Mouse (Mus musculus): ENCODE measurements around the gene Ttf2. TPM values are rescaled to one million over a fixed set of nuclear protein-coding genes. Genes with fewer than 3 reads are reported as not detected.

Ttf2 gene
- polyA plus RNA-seq, 1 experiment from 2014 or later, result 12.3 TPM

DNA sequence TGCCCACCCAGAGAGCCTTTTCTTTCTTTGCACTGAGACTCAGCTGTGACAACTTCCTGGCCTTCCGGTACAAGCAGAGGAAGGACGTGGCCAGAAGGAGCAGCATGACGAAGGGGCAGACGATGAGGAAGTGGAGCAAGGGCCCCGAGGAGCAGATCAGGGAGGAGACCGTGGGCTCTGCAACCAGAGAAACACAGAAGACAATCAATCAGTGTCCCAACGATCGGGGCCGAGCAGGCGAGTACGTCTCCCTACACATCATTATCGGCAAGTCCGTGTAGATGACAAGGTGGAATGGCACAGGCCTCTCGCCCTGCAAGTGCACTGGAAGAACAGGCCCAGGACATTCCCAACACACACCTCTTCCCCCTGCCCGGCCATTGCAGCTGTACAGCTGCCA, 24.3 kb upstream of the Ttf2 start:
- H3K9me3 ChIP-seq (replicated peaks; ENCODE audit: control insufficient read depth, low read length), result no peaks in the 10 kb centered on the region
- H3K9ac ChIP-seq (ENCODE audit: low read length), result no peak overlapping the region
- no peak overlapping the region; the same call in 1 of the 2 replicates for H3K27ac ChIP-seq (ENCODE audit: low read length)

DNA sequence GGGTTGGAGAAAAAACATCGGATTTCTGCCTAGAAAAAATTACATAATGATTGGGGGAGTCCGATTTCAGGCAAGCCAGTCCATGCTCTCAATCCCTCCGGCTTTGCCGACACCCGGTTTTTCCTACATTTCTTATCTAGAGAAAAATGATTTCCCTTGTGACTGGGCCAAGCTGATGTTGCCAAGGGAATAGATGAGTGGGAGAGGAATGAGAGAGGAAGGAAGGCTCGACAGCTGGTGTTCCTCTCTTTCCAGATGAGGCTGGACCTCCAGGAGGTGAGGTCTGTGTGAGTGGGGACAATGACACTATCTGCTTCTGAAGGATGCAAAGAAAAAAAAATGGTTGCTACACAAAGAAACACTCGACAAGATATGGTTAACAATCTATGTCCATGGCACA, 23.7 kb upstream of the Ttf2 start:
- no peak for ATAC-seq (ENCODE audit: insufficient read depth, low FRiP score)
- H3K4me2 ChIP-seq (ENCODE audit: low read depth, low read length), result no peak overlapping the region
- WGBS, result 46% methylated on average over 7 of the region's 7 CpGs
- no peak overlapping the region for H3K4me3 ChIP-seq (replicated peaks; ENCODE audit: low read length)
- H3K9ac ChIP-seq (ENCODE audit: low read length), result no peak overlapping the region
- no peaks in the 10 kb centered on the region for H3K36me3 ChIP-seq (ENCODE audit: control insufficient read depth, insufficient read depth, low read length)
- H3K4me1 ChIP-seq (ENCODE audit: control insufficient read depth, insufficient read depth, low read length), result 0 out of 2 replicates have a peak, but pooled peaks cover 4% of the 10 kb centered on the region
- no peaks in the 10 kb centered on the region for H3K27me3 ChIP-seq (ENCODE audit: control insufficient read depth, insufficient read depth, low read length)
- H3K27ac ChIP-seq (ENCODE audit: low read length), result no peak overlapping the region
- H3K9me3 ChIP-seq (replicated peaks; ENCODE audit: control insufficient read depth, low read length), result no peaks in the 10 kb centered on the region

More for the DNA sequence above, 24.3 kb upstream of the Ttf2 start:
- Histone ChIP-seq H3K4me2 (ENCODE audit: low read depth, low read length) (no peak overlapping the region), H3K36me3 (ENCODE audit: control insufficient read depth, insufficient read depth, low read length) (no peaks in the 10 kb centered on the region), H3K4me3 (replicated peaks; ENCODE audit: low read length) (no peak overlapping the region), H3K4me1 (ENCODE audit: control insufficient read depth, insufficient read depth, low read length) (0 out of 2 replicates have a peak, but pooled peaks cover 4% of the 10 kb centered on the region), H3K27me3 (ENCODE audit: control insufficient read depth, insufficient read depth, low read length) (no peaks in the 10 kb centered on the region)
- 35% methylated on average over 15 of the region's 15 CpGs for WGBS
- no peak for ATAC-seq (ENCODE audit: insufficient read depth, low FRiP score)

DNA sequence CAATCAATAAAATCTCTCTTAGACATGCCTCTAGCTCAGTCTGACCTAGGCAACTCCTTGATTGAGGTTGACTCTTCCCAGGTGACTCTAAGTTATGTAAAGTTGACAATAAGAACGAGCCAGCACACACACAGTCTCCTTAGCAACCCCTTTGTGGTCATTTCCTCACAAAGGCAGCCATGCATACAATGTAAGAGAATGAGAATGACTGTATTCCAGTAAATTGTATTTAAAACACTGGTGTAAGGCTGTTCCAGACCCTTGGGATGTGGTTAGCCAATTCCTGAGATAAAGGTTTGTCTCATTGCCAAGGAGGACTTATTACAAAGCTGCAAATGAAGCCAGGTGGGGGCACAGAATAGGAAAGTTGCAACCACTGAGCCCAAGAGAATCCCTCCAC, 20.8 kb upstream of the Ttf2 start:
- Histone ChIP-seq H3K27ac (ENCODE audit: low read length) (no peak overlapping the region), H3K4me3 (replicated peaks; ENCODE audit: low read length) (no peak overlapping the region), H3K4me1 (ENCODE audit: control insufficient read depth, insufficient read depth, low read length) (0 out of 2 replicates have a peak, but pooled peaks cover 4% of the 10 kb centered on the region), H3K4me2 (ENCODE audit: low read depth, low read length) (no peak overlapping the region), H3K36me3 (ENCODE audit: control insufficient read depth, insufficient read depth, low read length) (no peaks in the 10 kb centered on the region), H3K9ac (ENCODE audit: low read length) (no peak overlapping the region), H3K27me3 (ENCODE audit: control insufficient read depth, insufficient read depth, low read length) (no peaks in the 10 kb centered on the region), H3K9me3 (replicated peaks; ENCODE audit: control insufficient read depth, low read length) (no peaks in the 10 kb centered on the region)
- WGBS, result 39% methylated on average over 1 of the region's 1 CpGs
- ATAC-seq (ENCODE audit: insufficient read depth, low FRiP score), result no peak

DNA sequence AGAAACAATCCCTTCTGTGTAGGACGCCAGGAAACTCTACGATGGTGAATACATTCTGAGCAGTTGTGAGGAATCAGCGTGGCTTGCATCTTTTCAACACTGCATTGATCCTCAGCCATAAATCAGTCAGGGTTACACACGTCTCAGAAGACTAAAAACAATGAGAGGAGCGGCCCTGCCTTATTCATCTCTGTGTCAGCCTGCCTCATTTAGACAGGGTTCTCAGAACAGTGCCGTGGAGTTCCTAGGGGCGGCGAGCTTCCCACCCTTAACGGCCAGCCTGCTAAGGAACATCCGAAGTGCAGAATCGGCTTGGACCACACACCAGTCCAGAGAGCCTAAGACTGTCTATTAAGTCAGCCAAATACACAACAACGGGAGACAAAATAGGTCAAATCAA, 20.0 kb upstream of the Ttf2 start:
- no peaks in the 10 kb centered on the region for H3K9me3 ChIP-seq (replicated peaks; ENCODE audit: control insufficient read depth, low read length)
- no peak for ATAC-seq (ENCODE audit: insufficient read depth, low FRiP score)
- no peaks in the 10 kb centered on the region for H3K36me3 ChIP-seq (ENCODE audit: control insufficient read depth, insufficient read depth, low read length)
- 0 out of 2 replicates have a peak, but pooled peaks cover 4% of the 10 kb centered on the region for H3K4me1 ChIP-seq (ENCODE audit: control insufficient read depth, insufficient read depth, low read length)
- no peak overlapping the region for H3K9ac ChIP-seq (ENCODE audit: low read length)
- no peaks in the 10 kb centered on the region for H3K27me3 ChIP-seq (ENCODE audit: control insufficient read depth, insufficient read depth, low read length)
- H3K4me2 ChIP-seq (ENCODE audit: low read depth, low read length), result no peak overlapping the region
- no peak overlapping the region for H3K4me3 ChIP-seq (replicated peaks; ENCODE audit: low read length)
- H3K27ac ChIP-seq (ENCODE audit: low read length), result no peak overlapping the region
- WGBS, result 31% methylated on average over 12 of the region's 12 CpGs

DNA sequence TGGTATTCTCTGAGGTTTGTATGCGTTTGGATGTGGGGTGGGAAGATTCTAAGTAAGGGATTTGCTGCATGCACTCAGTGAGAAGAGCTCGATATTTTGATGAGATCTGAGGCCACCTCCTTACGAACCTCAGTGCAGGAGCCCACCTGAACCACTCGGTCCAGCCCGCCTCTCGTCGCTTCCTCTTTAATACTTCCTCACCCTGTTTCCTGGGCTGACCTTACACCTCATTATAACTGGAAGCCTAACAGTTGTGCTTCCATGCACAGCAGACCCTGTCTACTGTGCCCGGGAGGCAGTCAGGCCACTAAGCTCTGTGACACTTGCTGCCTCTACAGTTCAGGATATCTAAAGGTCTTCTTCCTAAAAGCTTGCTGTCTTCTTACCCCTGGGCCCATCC, 9.8 kb upstream of the Ttf2 start:
- Histone ChIP-seq H3K4me3 (replicated peaks; ENCODE audit: low read length) (no peak overlapping the region), H3K9me3 (replicated peaks; ENCODE audit: control insufficient read depth, low read length) (no peaks in the 10 kb centered on the region), H3K4me2 (ENCODE audit: low read depth, low read length) (no peak overlapping the region), H3K27ac (ENCODE audit: low read length) (no peak overlapping the region), H3K27me3 (ENCODE audit: control insufficient read depth, insufficient read depth, low read length) (no peaks in the 10 kb centered on the region), H3K9ac (ENCODE audit: low read length) (no peak overlapping the region), H3K4me1 (ENCODE audit: control insufficient read depth, insufficient read depth, low read length) (no peaks in the 10 kb centered on the region), H3K36me3 (ENCODE audit: control insufficient read depth, insufficient read depth, low read length) (no peaks in the 10 kb centered on the region)
- 72% methylated on average over 8 of the region's 8 CpGs for WGBS
- ATAC-seq (ENCODE audit: insufficient read depth, low FRiP score), result no peak

- no peaks in the 10 kb centered on the region for H3K27me3 ChIP-seq (ENCODE audit: control insufficient read depth, insufficient read depth, low read length)
- no peaks in the 10 kb centered on the region for H3K36me3 ChIP-seq (ENCODE audit: control insufficient read depth, insufficient read depth, low read length)
- no peak overlapping the region for H3K4me3 ChIP-seq (replicated peaks; ENCODE audit: low read length)
- no peak overlapping the region for H3K27ac ChIP-seq (ENCODE audit: low read length)
- ATAC-seq (ENCODE audit: insufficient read depth, low FRiP score), result no peak
- WGBS, result 2% methylated on average over 1 of the region's 1 CpGs
- no peak overlapping the region for H3K9ac ChIP-seq (ENCODE audit: low read length)
- H3K9me3 ChIP-seq (replicated peaks; ENCODE audit: control insufficient read depth, low read length), result no peaks in the 10 kb centered on the region
- H3K4me1 ChIP-seq (ENCODE audit: control insufficient read depth, insufficient read depth, low read length), result peaks cover 6% of the 10 kb centered on the region; the same call in 1 of the 2 replicates
- H3K4me2 ChIP-seq (ENCODE audit: low read depth, low read length), result no peak overlapping the region
Measured at GRCm38 (mm10) chr3:100973906-100974305, 4.4 kb upstream of the Ttf2 start.

DNA sequence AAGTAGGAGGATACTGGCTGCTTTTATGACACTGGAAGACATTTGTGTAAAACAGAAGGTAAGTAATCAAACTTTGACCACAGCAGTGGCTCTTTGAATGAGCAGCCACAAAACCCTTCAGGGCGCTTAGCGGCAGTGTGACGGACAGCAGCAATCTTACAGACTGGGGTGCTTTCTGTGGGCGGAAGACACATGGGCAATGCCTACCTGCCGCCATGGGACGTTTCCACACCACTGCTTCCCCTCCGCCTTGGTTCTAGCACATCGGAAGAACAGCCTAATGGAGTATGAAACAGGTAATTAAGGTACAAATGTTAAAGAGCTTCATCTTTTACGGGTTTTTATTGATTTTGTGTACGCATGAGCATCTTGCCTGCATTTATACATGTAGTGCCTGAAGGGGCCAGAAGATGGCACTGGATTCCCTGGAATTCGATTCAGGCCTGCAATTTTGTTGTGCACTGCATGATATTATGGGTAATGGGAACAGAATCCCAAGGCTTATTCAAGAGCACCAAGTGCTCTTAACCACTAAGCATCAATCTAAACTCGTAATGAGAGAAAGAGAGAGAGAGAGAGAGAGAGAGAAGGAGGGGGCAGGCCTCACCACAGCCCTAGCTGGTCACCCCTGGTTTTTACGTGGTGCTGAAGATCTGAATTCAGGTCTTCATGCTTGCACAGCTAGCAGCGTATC, 5.5 kb downstream of the Ttf2 start:
- Histone ChIP-seq H3K4me3 (replicated peaks; ENCODE audit: low read length) (no peak overlapping the region), H3K4me2 (ENCODE audit: low read depth, low read length) (no peak overlapping the region), H3K4me1 (ENCODE audit: control insufficient read depth, insufficient read depth, low read length) (0 out of 2 replicates have a peak, but pooled peaks cover 2% of the 10 kb centered on the region), H3K36me3 (ENCODE audit: control insufficient read depth, insufficient read depth, low read length) (peaks cover 10% of the 10 kb centered on the region; the same call in 1 of the 2 replicates), H3K27me3 (ENCODE audit: control insufficient read depth, insufficient read depth, low read length) (no peaks in the 10 kb centered on the region), H3K9ac (ENCODE audit: low read length) (no peak overlapping the region), H3K9me3 (replicated peaks; ENCODE audit: control insufficient read depth, low read length) (no peaks in the 10 kb centered on the region), H3K27ac (ENCODE audit: low read length) (no peak overlapping the region)
- ATAC-seq (ENCODE audit: insufficient read depth, low FRiP score), result no peak
- WGBS, result 83% methylated on average over 14 of the region's 14 CpGs

DNA sequence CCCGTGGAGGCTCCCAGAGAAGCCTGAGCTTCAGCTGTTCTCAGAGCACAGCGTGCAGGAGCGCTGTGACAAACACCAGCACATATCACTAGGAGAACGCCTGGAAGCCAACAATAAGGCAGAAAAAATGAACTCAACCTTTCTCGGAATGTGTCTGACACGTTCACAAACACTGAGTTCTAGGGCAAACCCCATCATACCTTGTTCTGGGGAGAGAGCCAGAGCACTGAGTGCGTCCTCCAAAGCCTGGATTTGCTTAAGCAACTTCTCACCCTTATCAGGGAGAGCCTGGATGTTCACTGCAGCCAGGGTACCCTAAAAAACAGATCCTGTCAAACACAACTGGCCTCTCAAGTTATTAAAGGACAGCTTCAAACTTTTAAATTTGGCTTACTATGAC, 8.0 kb downstream of the Ttf2 start:
- Histone ChIP-seq H3K4me1 (ENCODE audit: control insufficient read depth, insufficient read depth, low read length) (no peaks in the 10 kb centered on the region), H3K4me2 (ENCODE audit: low read depth, low read length) (no peak overlapping the region), H3K36me3 (ENCODE audit: control insufficient read depth, insufficient read depth, low read length) (peaks cover 13% of the 10 kb centered on the region; the same call in 1 of the 2 replicates), H3K9me3 (replicated peaks; ENCODE audit: control insufficient read depth, low read length) (no peaks in the 10 kb centered on the region), H3K4me3 (replicated peaks; ENCODE audit: low read length) (no peak overlapping the region), H3K27me3 (ENCODE audit: control insufficient read depth, insufficient read depth, low read length) (no peaks in the 10 kb centered on the region), H3K9ac (ENCODE audit: low read length) (no peak overlapping the region), H3K27ac (ENCODE audit: low read length) (peak overlapping the region; percentile 5; the same call in 1 of the 2 replicates)
- 76% methylated on average over 7 of the region's 7 CpGs for WGBS
- no peak for ATAC-seq (ENCODE audit: insufficient read depth, low FRiP score)

DNA sequence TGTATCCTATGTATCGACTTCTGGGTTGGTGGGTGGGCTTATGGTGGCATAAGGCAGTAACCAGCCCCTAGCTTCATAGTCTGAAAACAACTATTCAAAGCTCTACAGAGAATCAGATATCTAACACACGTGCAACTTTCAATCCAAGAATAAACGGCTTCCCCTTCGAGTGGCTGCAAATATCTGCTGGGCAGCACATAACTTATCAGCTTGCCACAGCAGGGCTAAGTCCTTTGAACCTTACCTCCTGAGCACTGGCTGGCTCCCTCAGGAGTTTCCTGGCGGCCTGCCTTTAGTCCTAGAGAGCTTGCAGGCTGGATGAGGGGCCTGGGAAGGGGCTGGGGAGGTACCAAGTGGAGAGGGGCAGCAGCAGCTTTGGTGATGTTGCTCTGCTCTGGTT, 8.5 kb downstream of the Ttf2 start:
- peaks cover 13% of the 10 kb centered on the region; the same call in 1 of the 2 replicates for H3K36me3 ChIP-seq (ENCODE audit: control insufficient read depth, insufficient read depth, low read length)
- H3K4me3 ChIP-seq (replicated peaks; ENCODE audit: low read length), result no peak overlapping the region
- peak overlapping the region; percentile 5; the same call in 1 of the 2 replicates for H3K27ac ChIP-seq (ENCODE audit: low read length)
- ATAC-seq (ENCODE audit: insufficient read depth, low FRiP score), result no peak
- 62% methylated on average over 5 of the region's 5 CpGs for WGBS
- H3K27me3 ChIP-seq (ENCODE audit: control insufficient read depth, insufficient read depth, low read length), result no peaks in the 10 kb centered on the region
- H3K4me2 ChIP-seq (ENCODE audit: low read depth, low read length), result no peak overlapping the region
- no peaks in the 10 kb centered on the region for H3K9me3 ChIP-seq (replicated peaks; ENCODE audit: control insufficient read depth, low read length)
- H3K4me1 ChIP-seq (ENCODE audit: control insufficient read depth, insufficient read depth, low read length), result no peaks in the 10 kb centered on the region
- H3K9ac ChIP-seq (ENCODE audit: low read length), result no peak overlapping the region
